Mouse (Mus musculus) frontal cortex, postnatal 36 days (tissue): Measurements from ENCODE around the gene Rtn1.
A peak's percentile ranks its signal among the peaks of the same experiment; 100 is the strongest.

Experiments used
- DNase-seq, 2 experiments: peaks; one replicate each; pipeline ENCODE4 v3.0.0; 2022; ENCODE audit warnings: low spot score in 2 of 2

The Rtn1 gene

GRCm38 (mm10) chr12:72279129-72279875, 129.6 kb downstream of the Rtn1 start:
- no peak for DNase-seq

DNA sequence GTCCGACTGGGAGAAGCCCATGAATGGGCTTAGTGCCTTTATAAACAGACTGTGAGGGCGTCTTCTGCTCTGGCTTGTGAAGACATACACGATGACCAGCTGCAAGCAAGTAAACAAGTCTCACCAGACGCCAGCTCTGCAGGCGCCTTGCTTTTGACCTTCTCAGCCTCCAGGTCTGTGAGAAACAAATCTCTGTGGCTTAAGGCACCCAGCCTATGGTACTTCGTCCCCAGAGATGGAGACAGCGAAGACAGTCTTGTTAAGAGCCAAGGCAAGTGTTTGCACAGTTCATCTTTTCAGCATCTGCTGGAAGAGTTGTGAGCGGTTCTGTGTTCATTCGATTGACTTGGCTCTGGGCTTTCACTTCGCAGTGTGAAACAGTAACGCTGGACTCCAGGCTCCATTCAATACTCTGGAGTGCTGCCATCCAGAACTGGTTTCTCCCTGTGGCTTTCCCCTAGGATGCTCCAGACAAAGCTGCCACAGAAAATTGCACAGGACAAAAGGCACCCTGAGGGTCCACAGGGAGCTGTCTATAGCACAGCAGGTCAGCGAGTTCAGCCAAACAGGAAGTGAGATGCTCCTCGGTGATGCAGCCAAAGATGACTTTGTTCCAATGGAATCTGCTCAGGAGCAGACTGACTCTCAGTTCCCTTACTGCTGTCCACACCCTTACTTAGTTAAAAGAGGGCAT, 135.0 kb downstream of the Rtn1 start:
- DNase-seq: no peak

DNA sequence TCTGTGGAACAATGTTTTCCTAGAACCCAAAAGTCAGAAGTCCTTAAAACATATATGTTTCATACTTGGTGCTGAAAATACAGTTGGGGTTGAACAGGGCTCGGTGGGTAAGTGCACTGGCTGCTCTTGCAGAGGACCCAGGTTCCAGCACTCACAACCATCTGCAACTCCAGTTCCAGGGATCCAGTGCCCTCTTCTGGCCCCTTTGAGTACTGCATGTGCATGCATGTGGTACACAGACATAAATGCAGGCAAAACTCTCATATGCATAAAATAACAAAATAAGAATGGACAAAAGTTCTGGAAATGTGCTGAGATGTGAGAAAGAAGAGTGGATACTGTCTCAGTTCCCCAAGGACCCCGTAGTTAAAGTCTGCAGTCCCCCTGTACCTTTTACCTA, 141.2 kb downstream of the Rtn1 start:
- no peak for DNase-seq

DNA sequence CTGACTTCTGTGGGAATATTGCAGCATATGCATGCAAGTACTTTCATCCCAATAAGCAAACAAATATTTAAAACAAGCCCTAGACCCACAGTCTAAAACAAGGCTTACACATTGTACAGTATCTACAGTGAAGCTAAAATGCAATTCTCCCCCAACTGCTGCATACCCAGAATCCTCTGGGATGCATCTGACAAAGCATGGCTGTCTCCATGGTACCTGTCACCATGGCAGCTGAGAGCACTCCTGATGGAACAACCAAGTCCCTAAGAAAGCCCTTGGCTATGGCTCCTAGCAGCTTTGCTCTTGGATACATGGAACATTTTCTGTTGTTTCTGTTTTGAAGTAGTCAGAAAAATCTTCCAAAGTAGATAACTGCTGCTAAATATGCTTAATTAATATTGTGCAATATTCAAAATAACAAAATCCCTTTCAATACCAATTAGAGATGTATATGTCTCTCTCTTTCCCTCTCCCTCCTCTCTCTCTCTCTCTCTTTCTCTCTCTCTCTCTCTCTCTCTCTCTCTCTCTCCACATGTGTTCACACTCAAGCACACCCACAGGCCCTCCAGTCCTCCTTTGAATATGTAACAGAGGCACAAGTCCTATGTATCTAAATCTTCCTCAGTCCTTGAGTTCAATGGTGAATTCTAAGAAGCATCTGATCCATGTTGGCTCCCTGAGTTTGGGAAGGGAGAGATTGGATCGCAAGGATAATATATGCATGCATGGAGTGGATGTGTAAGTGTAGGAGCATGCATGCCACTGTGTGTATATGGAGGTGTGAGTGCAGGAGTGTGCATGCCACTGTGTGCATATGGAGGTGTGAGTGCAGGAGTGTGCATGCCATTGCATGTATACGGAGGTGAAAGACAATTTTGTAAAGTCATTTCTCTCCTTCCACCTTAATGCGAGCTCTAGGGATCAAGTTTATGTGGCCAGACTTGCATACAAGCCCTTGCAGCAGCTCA, 143.3 kb downstream of the Rtn1 start:
- peak in 1 of 2 experiments; percentile 65 for DNase-seq

GRCm38 (mm10) chr12:72263213-72264103, 145.4 kb downstream of the Rtn1 start:
- DNase-seq: peak in 1 of 2 experiments; percentile 60

DNA sequence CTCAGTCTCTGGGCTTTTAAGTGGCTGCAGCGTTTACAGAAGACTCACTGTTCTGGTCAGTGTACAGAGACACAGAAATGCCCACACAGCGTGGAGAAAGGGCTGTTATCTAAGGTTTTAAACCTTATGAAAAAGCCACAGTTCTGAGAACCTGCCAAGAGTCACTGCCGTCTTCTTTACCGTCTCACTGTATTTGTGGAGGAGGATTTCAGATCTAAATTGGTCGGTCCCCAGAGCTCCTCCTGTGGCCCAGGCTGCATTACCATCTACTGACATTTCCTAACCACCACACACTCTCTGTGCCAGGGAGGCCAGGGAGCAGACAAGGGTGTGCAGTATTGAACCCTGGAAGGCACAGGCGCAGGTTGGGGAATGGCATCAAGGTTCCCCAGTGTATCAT, 151.9 kb downstream of the Rtn1 start:
- DNase-seq: peak in 1 of 2 experiments; percentile 47

GRCm38 (mm10) chr12:72253040-72253439, 155.8 kb downstream of the Rtn1 start:
- DNase-seq: no peak

GRCm38 (mm10) chr12:72251890-72252445, 156.9 kb downstream of the Rtn1 start:
- DNase-seq: no peak

- no peak for DNase-seq
Measured at GRCm38 (mm10) chr12:72244951-72245350, 163.9 kb downstream of the Rtn1 start.

- DNase-seq: no peak
Measured at GRCm38 (mm10) chr12:72242807-72243206, 166.0 kb downstream of the Rtn1 start.

DNA sequence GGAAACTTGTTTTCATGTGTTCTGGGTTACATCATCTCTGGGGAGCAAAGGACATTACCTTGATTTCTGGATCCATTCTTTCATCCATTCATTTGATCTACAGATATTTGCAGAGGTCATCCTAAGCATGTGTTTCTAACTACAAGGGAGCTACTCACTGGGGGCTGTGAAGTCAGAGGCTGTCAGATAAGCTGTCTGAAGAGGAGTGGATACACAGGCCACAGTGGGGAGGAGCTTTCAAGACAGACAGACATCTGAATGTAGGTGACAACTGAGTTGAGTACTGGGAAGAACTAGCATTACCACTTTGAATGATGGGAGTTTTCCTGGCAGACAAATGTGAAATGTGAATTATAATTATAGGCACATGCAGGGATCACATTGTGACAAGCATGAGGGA, 168.3 kb downstream of the Rtn1 start:
- no peak for DNase-seq

- peak in 1 of 2 experiments; percentile 72 for DNase-seq
Measured at GRCm38 (mm10) chr12:72239230-72239894, 169.5 kb downstream of the Rtn1 start.

DNA sequence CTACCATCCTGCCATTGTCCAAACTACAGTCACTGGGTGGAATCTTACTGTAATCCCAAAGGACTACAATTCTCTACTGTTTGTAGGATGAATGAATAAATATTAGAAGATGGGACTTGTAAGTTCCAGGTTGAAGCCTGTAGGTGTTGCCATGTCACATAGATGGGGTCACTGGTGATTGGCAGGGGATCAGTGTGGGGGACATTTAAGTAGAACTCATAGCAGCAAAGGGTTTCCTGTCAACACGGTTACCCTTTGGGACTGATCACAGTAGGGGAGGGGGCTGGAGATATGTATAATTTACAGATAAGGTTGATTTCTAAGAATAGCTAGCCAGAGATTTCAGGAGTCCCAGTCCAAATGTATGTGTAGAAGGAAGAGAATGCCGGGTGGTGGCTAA, 171.6 kb downstream of the Rtn1 start:
- DNase-seq: no peak

- DNase-seq: peak; percentile 83 to 86
Measured at GRCm38 (mm10) chr12:72236564-72237011, 172.3 kb downstream of the Rtn1 start.

DNA sequence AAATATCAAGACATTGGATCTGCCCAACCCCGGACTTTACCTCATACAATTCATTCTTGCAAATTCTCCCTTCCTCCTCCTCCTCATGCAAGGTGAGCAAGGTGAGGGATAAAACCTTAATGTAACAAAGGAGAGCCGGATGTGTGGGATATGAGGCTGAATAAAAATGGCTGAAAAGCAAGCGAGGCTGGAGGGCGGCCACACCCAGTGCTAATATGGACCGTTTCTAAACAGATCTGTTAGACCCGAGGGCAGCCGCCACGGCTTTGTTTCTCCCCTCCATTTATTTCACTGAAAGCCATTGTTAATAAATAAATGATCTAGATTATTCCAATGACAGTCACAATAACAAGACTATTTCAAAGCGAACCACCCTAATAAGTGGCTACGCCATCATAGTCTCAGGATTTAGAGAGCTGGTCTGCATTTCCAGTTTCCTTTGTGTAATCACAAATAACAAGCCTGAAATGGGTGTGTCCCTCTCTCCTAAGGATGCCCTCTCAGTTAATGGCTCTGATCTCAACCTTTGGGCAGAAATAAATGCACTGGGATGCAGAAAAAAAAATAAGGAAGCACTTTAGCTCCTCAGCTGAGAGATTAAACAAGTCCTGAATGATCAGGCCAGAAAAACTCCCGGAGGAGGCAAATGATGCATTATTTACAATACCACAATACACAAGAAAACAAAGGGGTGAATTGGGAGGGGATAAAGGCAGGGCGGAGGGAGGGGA, 173.1 kb downstream of the Rtn1 start:
- DNase-seq: no peak

DNA sequence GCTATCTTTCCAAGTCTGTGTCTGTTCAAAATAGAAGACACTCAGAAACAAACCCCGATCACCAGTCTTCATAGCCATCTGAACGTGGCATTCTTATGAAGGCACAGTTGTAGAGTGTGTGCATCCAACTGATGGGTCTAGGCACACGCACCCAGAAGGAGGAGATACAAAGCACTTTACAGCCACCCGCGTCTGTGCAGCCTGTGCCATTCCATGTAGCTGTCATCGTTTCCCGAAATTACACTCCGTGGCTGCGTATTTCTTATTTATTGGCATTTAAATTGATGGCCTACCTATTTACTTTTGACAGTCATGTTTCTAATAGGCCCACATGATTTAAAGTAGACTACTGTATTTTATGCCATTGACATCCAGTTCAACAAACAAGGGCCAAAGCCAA, 173.9 kb downstream of the Rtn1 start:
- DNase-seq: no peak

DNA sequence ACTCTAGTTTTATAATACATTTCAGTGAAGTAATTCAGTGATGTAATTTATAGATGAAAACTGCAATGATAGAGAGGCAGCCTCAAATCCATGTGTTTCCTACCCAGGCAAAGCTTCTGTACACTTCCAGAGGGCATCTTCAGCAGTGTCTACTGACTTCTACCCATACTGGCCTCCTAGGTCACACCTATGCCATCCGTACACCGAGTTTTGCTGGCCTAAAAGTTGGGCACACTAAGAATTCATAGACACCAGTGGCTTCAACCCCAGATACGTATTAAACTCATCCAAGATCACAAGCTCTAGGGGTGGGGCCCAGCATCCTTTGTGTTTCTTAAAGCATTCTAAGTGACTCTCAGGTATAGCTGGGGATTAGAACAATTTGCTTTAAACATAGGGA, 174.7 kb downstream of the Rtn1 start:
- no peak for DNase-seq

- DNase-seq: no peak
Measured at GRCm38 (mm10) chr12:72232826-72233790, 175.7 kb downstream of the Rtn1 start.
